Mouse (Mus musculus) granulocyte monocyte progenitor cell, adult 5-6 weeks (primary cell): Measurements from ENCODE around the gene Leprot. TPM values are rescaled to one million over a fixed set of nuclear protein-coding genes. Genes with fewer than 3 reads are reported as not detected.
A peak's percentile ranks its signal among the peaks of the same experiment; 100 is the strongest.

Experiments used
- ATAC-seq: replicated peaks from 2 replicates; pipeline ENCODE4 v1.8.0; 2016; ENCODE audit warnings: mild to moderate bottlenecking, moderate TSS enrichment, inconsistent platforms; ENCODE audit not compliant: poor library complexity, severe bottlenecking
- total RNA-seq, 2 experiments: library from RNA; stranded (forward) in 1 of 2; stranded (reverse) in 1 of 2; fragments of 200-712, 200-1000 nt in 1 of 2; fragments of >200 nt in 1 of 2; fragmentation: Nextera tagmentation in 1 of 2; gene quantifications; 2 replicates each; pipeline ENCODE4 v1.2.3; 2014 to 2017

The Leprot gene
- total RNA-seq, 2 experiments from 2014 or later: 31.4 to 45.3 TPM

DNA sequence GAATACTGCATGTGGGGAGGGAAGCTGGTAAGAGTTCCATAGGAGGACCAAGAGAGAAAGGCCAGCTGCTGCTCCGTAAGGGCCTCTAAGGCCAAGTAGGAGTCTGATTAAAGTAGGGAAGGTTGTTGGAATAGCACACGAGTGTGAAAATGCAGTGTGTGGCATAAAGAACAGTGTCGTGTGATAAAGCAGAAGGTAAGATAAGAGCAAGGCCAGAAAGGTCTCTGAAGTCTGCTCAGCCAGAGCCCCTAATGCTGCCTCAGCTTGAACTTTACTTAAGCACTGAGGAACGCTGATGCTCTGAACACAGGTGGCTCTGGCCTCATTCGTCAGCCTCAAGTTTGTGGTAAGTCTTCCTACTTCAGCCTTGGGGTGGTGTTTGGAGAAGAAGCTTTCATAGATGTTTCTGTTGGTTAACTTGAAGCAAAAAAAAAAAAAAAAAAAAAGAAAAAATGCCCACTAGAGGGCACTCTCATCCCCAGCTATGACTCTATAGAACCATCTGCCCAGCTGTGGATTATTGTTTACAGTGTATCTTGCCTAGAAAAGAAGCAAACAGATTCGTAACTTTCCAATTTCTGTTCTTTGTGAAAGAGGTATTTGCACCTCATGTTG is 9.5 kb downstream of the Leprot start:
- ATAC-seq: peak; percentile 51; the same call in 1 of the 2 replicates

DNA sequence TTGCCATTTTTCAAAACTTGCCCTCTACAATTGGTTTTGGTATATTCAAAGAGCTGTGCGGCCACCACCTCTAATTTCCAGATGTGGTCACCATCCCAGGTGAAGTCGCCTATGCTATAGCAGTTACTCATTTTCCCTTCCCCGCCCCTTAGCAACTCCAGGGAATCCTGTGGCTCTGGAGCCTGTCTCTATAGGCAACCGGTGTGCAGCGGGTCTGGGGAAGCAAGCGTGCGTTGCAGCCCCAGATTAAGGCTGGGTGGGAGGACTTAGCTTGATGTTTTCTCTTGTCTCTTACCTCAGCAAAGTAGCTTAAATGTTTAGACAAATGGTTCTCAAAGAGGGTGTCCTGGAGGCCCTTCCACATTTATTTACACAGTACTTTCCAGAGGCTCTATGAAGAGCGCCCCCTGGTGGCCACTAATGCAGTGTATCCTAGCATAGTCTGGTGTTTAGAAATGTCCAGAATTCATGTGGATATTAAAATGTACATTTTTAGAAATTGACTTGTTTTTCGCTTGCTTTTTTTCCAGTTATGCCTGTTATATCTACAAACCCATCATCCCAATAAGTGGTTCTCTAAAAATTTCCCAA is 16.7 kb downstream of the Leprot start:
- peak; percentile 59 for ATAC-seq

DNA sequence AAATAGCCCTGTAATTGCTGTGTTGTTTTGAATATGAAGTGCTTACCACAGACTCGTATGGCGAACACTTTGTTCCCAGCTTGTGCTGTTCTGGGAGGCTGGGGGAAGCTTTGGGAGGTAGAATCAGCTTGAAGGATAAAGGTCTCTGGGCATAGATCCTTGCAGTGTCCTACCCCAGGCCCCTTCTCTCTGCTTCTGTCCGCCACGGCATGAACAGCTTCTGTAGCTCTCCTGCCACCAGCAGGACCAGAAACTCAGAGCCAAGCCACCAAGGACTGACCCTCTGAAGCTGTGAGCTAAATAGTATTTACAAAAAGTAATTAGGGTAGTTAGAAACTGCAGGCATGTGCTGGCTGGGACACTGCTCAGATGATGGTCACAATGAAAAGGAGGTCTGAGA is 17.2 kb downstream of the Leprot start:
- no peak for ATAC-seq

DNA sequence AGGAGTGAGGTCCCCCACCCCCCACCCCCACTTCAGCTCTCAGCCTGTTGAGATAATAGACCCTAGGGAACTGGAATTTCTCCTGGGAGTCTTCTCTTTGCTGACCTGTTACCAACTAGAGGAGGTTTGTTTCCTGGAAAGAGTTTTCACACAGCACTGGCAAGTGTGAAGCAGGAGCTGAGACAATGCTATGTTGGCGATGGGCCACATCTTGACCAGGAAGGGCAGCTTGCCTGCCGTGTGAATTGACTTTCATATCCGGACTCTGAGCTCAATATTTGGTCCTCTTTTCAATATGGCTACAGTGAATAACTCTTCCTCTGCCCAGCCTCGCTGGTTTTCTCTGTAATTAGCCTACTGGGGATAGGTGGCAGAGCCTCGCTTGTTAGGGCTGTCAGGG is 21.6 kb downstream of the Leprot start:
- no peak for ATAC-seq

DNA sequence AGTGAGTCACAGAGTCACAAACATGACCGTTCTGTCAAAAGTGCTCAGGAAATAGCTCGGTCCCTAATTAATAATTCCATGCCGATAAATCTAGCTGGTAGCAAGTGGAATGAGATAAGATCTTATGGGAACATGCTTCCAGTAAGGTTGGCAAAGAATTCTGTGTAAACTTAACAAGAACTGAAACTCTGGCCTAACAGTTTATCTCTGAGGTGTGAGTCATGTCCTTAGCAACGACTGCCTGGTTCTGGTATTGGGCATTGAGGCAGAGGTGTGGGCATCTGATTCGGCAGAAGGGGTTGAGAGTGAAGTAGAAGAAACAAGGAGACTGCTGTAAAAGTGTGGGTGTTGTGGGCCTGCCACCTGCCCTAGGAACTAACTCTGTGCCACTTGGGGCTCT is 22.3 kb downstream of the Leprot start:
- ATAC-seq: no peak

DNA sequence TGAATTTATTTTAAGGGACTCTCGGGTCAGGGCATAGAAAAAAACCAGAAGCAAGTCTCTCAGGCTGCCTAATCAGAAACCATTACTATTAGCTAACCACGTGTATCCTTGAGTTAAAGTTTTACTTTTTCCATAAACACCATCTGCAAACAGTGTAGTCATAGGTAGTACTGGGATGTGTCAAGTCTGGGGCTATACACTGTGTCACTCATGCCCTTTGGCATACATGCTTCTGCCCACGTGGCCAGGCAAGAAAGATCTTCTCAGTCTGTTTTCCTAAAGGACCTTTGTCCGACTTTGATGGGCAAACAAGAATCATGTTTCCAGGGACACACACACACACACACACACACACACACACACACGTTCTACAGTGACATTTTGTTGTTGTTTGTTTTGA is 27.3 kb downstream of the Leprot start:
- ATAC-seq: no peak

DNA sequence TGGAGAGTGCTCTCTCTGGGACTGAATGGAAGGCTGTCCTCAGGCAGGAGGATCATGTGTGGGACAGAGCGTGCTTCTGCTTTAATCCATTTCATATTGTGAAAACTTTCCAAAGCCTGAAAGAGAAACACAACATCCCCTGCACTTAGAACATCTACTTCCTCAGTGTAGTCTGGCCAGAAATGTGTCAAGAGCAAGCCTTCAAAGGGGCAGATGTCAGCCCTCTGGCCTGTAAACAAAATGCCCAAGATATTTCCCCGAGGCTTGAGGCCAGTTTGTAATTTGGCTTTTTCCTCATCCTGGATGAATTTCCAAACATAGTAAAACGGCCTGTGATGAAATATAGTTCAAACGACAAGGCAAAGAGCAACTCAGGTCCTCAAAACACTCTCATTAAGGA is 28.2 kb downstream of the Leprot start:
- peak; percentile 25; the same call in 1 of the 2 replicates for ATAC-seq

DNA sequence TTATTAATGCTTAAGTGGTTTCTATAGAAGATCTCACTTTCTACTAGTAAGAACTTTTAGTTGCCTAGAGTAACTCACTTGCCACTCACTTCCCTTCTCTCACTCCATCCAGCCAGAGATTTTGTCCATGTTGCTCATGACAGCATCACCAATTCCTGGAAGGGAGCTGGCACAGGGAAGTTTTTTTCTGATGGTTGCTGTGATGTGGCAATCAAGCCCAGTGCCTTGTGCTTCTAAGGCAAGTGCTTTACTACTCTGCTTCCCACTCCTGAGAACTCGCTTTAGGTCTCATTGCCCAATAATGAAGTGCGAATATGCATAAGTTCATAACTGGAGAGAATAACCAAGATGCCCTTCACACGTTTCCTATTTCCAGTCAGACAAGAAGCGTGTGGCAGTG is 35.1 kb downstream of the Leprot start:
- no peak for ATAC-seq

DNA sequence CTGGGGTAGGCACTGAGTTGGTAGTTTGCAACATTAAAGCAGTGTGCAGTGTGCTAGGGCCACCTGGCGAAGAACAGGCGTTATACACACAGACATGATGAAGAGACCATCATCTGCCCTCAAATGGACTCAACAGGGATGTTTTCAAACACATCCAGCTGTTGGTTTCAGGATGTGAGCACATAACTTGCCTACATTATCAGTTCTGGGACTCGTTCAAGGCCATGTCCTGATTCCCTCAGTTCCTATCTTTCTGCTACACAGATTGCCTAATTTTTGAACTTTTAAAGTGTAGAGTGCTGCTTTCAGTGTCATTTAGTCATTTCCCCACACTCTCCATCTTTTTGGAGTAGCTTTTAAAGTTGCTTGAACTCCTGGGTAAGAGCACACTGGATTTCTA is 35.6 kb downstream of the Leprot start:
- ATAC-seq: no peak

DNA sequence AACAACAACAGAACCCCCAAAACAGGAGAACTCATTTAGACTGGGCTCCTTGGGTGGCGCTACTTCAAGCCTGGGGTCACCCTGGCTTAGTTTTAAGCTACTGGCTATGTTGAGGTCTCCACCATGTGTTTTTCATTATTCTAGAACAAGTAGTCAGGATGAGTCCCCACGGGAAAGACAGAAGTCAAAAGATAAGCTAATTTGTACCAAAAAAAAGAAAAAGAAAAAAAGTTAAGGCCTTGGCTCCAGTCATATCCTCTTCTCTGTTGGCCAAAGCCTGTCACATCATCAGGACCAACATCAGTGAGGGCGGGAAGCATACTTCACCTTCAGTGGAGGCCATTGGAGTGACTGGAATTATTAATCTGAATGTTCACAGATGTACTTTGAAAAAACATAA is 37.3 kb downstream of the Leprot start:
- ATAC-seq: no peak

DNA sequence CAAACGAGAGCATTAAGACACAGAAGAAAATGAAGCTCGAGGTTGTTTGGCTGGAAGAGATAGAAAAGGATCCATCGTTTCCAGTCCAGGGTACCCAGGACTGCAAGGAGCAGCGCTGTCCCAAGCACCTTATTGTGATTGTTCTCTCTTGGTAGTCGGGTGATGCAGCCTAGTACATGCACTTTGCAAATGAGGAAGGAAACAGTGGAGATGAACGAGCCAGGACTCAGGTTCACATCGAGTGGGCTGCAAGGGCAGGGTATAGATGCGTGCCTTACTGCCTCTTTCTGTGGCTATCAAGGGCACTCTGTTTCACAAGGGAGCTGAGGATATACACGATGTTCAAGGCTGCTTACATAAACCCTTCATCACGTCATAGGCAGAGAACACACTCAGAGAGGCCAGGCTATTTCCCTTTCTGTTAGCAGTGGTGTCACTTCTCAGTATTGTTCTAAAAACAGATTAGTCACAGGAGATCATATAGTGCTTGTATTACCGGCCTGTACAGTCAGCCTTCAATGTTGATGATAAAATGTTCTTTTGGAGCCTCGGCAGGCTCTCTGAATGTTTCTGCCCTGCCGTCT is 38.8 kb downstream of the Leprot start:
- ATAC-seq: peak; percentile 66

DNA sequence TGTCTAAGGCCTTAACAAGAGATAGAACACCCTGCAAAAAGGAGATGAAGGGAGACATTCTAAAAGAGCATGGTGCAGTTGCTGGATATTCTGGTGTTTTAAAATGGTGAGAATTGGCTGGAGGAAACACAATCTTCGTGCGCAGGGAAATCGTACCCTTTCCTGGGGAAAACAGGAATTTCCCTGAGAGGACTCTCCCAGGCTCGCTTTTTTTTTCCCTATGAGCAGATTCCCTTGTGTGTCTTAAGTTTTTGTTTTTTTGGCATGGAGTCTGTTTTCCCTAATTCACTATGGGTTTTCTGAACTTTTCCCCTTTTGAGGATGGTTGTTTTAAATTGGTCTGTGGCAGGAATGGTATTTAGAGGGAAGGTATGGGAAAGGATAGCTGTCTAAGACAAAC is 41.7 kb downstream of the Leprot start:
- no peak for ATAC-seq

DNA sequence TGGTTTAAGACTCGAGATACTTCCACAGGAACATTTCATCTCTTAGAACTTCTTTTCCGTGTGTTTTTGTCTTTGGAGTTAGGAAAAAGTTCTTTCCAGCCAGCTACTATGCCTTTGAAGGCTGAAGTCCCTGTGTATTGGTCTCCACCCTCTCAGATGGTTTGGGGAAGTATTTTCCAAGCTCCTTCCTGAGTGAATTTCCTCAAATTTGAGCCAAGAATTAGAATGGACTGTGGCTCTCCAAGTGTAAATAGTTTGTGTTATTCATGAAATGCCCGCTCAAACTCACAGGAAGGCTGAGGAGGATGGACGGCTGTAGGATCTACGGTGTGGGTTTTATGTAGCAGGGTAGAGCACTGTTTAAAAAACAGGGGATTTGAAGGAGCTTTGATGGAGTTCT is 42.1 kb downstream of the Leprot start:
- no peak for ATAC-seq

DNA sequence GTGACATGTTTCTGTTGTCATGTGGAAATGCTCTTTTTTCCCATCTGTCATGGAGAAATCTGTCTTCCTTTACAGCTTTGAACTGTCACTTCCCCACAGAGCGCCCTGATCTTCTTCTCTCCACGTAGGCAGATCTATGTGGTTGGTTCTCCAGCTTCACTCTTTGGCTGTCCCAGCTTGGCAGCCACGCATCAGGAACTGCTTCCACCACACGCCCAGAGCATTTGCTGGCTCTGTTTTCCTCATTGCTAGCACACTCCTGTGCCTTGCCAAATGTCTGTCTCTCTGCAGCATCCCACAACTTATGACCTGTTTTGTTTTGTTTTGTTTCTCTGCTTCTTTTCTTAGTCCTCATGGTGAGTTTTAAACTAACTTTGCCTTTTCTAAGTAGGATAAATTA is 45.4 kb downstream of the Leprot start:
- no peak for ATAC-seq

DNA sequence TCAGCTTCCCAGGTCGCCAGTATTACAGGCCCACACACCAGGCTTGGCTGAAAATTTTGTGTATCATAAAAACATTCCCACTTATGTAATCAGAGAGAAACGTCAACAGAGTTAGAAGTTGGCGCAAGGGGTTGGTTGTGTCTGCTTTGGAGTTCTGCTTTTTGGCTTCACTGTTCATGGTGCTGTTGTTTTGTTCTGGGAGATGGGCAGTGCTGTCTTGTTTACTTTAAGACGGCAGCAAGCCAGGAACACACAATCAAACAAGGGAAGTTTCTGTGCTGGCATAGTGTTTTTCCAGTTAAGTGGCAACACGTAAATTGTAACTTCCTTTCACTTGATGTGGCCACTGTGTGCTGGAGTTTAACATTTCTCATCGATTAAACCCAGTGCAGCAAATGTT is 47.0 kb downstream of the Leprot start:
- no peak for ATAC-seq

DNA sequence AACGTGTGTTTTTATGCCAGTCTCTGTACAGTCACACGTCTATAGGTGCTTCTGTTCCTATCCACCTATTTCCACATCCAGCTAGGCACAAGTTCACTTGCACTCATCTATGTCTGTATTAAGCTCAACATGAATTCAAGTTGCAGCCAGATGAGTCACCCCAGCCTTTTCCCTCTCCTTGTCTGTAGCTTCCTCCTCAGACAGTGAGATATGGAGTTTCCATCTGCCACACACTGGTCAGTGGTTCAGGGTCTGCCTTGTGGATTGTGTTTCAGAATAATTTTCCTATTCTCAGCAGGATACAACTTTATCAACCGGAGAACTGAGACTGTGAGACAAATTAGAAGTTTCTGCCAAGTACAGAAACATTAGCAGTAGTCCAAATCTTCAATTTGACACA is 49.7 kb downstream of the Leprot start:
- ATAC-seq: no peak

DNA sequence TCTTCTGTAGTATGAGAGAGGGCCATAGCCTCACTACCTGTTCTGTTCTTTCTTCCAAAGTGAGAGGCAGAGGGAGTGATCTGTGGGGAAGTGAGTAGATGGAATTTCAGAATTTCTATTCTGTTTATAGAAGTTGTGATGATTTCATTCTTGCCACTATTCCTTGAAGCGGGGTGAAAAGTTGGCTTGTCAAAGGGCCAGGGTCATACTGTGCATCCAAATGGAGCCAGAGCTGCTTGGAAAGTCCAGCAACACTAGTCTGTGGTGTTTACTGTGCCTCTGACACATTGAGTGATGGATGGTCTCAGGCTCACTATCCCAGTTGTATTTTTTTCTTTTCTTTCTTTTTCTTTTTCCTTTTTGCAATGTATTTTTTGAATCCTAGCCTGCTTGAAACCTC is 51.9 kb downstream of the Leprot start:
- no peak for ATAC-seq

DNA sequence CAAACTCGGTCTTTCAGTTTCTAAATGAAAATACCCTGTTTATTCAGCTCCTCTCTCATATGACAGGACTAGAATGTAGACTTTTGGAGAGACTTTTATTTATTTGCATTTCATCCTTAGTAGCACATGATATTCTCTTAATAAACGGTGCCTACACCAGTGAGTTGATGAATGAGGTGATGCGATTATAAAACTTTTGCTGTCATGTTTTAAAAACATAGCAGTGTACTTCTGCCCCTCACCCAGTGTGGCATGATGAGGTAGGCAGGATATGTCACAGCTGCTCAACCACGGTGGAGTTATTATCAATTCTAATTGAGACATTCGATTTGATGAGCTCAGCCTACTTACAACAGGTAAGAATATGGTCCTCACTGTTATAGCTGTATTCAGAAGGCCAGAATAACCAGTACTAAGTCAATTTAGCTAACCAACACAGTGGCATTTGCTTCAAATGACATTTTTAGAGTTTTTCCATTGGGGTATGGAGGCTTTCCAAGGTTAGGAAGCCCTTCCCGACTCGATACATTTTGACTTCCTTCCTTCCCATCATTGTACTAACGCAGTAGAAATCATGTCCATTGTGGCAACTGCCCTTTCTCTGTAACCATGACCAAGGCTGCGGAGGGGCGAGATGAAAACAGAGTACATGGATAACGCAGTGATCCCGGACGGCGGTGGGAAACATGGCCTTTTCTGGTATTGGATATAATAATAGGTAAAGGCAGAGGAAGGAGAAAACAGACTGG is 53.5 kb downstream of the Leprot start:
- no peak for ATAC-seq

DNA sequence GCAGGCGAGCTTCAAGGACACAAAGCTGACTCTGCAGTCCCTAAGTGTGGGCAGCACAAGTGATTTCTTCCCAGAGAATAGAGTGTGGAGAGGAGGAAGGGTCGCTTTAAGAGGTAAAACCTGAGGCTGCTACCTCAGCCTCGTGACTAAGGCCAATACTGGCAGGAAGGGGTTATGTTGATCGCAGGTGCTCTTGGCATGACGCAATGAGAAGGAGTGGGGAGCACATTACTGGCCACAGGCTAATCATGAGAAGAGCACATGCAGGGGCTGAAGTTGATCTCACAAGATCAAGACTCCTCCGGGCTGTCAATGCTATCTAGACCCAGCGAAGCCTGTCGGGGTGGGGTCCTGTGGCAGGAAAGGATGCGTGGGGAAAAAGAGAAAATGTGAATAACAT is 57.8 kb downstream of the Leprot start:
- no peak for ATAC-seq

DNA sequence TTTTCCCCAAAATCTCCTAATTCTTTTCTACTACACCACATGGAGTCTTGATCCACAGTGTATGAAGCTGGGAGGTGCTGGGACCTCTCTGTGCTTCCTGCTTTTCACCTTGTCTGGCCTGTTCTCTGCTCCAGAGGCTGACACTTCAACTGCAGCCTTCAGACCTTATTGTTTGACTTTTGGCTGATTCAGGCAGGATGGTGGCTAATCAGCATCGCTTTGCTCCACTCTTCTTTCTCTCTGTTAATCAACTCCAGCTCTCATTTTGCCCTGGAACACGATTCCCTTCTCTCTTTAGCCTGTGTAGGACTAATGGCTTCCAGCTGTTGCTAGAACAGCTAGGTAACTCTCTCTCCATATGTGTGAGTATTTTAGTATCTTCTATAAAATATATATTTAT is 59.7 kb downstream of the Leprot start:
- no peak for ATAC-seq

DNA sequence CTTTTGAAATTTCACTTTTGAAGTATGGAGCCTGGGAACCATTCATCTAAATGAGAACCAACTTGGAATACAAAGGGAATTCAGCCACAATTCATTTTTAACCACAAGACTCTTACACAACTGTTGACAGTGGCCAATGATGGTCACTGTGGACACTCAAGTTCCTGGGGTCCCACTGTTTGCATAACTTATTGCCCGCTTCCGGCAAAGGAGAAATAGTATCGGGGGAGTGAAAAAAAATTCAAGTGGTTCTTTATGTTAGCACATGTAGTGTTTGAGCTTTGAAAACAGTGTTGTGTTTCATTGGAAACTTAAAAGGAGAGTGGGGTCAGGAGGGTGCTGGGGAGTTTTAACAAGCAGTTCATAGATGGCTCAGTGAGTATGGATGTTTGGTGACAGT is 60.4 kb downstream of the Leprot start:
- ATAC-seq: no peak
